30 mouse cellular contexts compared by ENCODE assay signal in the genomic region with DNA sequence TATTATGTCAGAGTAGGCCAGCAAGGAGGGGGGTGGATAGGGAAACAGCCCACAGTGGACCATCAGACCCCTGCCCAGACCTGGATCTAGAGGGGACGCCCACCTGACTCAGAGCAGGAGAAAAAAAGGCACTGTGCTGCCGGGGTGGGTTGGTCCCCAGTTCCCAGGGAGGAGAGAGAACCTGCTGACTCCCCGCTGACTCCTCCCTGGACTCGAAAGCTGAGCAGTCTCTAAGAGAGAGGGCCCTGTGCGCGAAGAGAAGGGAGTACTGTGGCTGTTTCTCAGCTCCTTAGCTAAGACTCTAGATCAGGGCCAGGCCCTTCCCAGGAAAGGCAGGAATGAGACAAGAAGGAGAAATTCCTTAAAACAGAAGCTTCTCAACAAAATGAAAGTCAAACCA. TPM values are rescaled to one million over a fixed set of nuclear protein-coding genes. Genes with fewer than 3 reads are reported as not detected.
DNase-seq lines count a peak whose midpoint lies in the region; ATAC-seq and TF ChIP-seq lines count a peak whose summit lies in the region.
"Had no signal": no experiment of that assay in that cellular context is flagged by ENCODE, and none has a peak within 500 bp of the region (broad histone marks: within the 10 kb centered on the region; RNA-seq: fewer than 3 reads in every experiment).

No protein-coding gene starts in this region.

- H3K4me1 ChIP-seq in kidney, embryonic 14.5 days (ENCODE audit: control insufficient read depth, insufficient read depth, low read length): no peaks in the 10 kb centered on the region
- peaks cover 18% of the 10 kb centered on the region for H3K4me1 ChIP-seq in kidney, embryonic 16.5 days (ENCODE audit: insufficient read depth, low read length)
- peaks cover 7% of the 10 kb centered on the region for H3K4me1 ChIP-seq in ES-Bruce4 (ENCODE audit: control insufficient read depth, insufficient read depth, low read length)
- H3K4me1 ChIP-seq: hindbrain, embryonic 12.5 days had no signal

- no peaks in the 10 kb centered on the region; the same call in 1 of the 2 replicates for H3K9me3 ChIP-seq in kidney, embryonic 14.5 days (ENCODE audit: control insufficient read depth, low read length)
- H3K9me3 ChIP-seq in kidney, embryonic 16.5 days (ENCODE audit: low read length): 0 out of 2 replicates have a peak, but pooled peaks cover 2% of the 10 kb centered on the region
- no peaks in the 10 kb centered on the region for H3K9me3 ChIP-seq in ES-Bruce4 (replicated peaks; ENCODE audit: control insufficient read depth, insufficient read depth, low read length, poor library complexity, severe bottlenecking)
- H3K9me3 ChIP-seq: hindbrain, embryonic 12.5 days had no signal

- no peak overlapping the region for H3K4me3 ChIP-seq in kidney, embryonic 14.5 days (ENCODE audit: low read length)
- no peak overlapping the region for H3K4me3 ChIP-seq in kidney, embryonic 16.5 days (ENCODE audit: low read length)
- H3K4me3 ChIP-seq in ES-Bruce4 (ENCODE audit: low read depth, low read length): no peak overlapping the region
- H3K4me3 ChIP-seq: hindbrain, embryonic 12.5 days; left cerebral cortex, adult 2 months had no signal

- no peak for TF ChIP-seq POLR2A in ES-Bruce4 (IDR thresholded peaks at IDR 0.05; ENCODE audit: insufficient read depth, low read length)

- no peak for TF ChIP-seq CTCF in ES-Bruce4 (IDR thresholded peaks at IDR 0.05; ENCODE audit: low read depth, low read length)

- WGBS in kidney, embryonic 14.5 days: 70% methylated on average over 6 of the region's 6 CpGs
- WGBS in kidney, embryonic 16.5 days: 68% methylated on average over 6 of the region's 6 CpGs

- peaks cover 57% of the 10 kb centered on the region for H3K36me3 ChIP-seq in kidney, embryonic 14.5 days (ENCODE audit: control insufficient read depth, insufficient read depth, low read length)
- H3K36me3 ChIP-seq in kidney, embryonic 16.5 days (ENCODE audit: insufficient read depth, low read length): peaks cover 40% of the 10 kb centered on the region
- H3K36me3 ChIP-seq in ES-Bruce4 (ENCODE audit: control insufficient read depth, insufficient read depth, low read length, poor library complexity, severe bottlenecking): peaks cover 30% of the 10 kb centered on the region

- no peak for TF ChIP-seq EP300 in ES-Bruce4 (IDR thresholded peaks at IDR 0.05; ENCODE audit: insufficient read depth, low read depth, low read length)

- H3K27me3 ChIP-seq in kidney, embryonic 14.5 days (ENCODE audit: control insufficient read depth, insufficient read depth, low read length): no peaks in the 10 kb centered on the region
- no peaks in the 10 kb centered on the region for H3K27me3 ChIP-seq in kidney, embryonic 16.5 days (ENCODE audit: insufficient read depth, low read length)
- H3K27me3 ChIP-seq in ES-Bruce4 (ENCODE audit: control insufficient read depth, insufficient read depth, low read length, poor library complexity, severe bottlenecking): no peaks in the 10 kb centered on the region
- H3K27me3 ChIP-seq: hindbrain, embryonic 12.5 days had no signal

- ATAC-seq in kidney, embryonic 14.5 days (ENCODE audit: low FRiP score, low TSS enrichment): no peak
- no peak for ATAC-seq in kidney, embryonic 16.5 days (ENCODE audit: low FRiP score, low TSS enrichment)
- ATAC-seq in cerebellum, adult (ENCODE audit: insufficient number of reproducible peaks, low FRiP score, low TSS enrichment): no peak
- ATAC-seq: forebrain, embryonic 14.5 days; inflammation-experienced regulatory T-cells, adult 6 months; liver, postnatal 0 days had no signal

- intact Hi-C loops in left cerebral cortex, postnatal 4 days (cut with DNase I): no loop called here

- no peak overlapping the region for H3K9ac ChIP-seq in kidney, embryonic 14.5 days (ENCODE audit: low read depth, low read length)
- no peak overlapping the region; the same call in 1 of the 2 replicates for H3K9ac ChIP-seq in kidney, embryonic 16.5 days (replicated peaks; ENCODE audit: low read length)
- no peak overlapping the region for H3K9ac ChIP-seq in ES-Bruce4 (ENCODE audit: low read depth, poor library complexity, severe bottlenecking)
- H3K9ac ChIP-seq: hindbrain, embryonic 12.5 days; liver, postnatal 0 days had no signal

- peak overlapping the region; percentile 17; the same call in 1 of the 2 replicates for H3K27ac ChIP-seq in kidney, embryonic 14.5 days (ENCODE audit: low read depth, low read length)
- no peak overlapping the region for H3K27ac ChIP-seq in kidney, embryonic 16.5 days (ENCODE audit: low read length)
- peak overlapping the region; percentile 28 for H3K27ac ChIP-seq in ES-Bruce4 (ENCODE audit: insufficient read depth, low read length)
- H3K27ac ChIP-seq: hindbrain, embryonic 12.5 days; left cerebral cortex, adult 2 months had no signal

- peak; percentile 49 for DNase-seq in R1 (ENCODE audit: low read depth, low spot score)
- DNase-seq in skeletal muscle tissue, adult 2 months (ENCODE audit: low read depth, low spot score): peak; percentile 47
- DNase-seq in left cerebral cortex, postnatal 4 days: no peak
- DNase-seq: adrenal gland, adult 2 months; embryo, embryonic 11 days; kidney, adult 18-20 months; liver, postnatal 0 days; lung, postnatal 14 days; spleen, adult 18-20 months; thymus, postnatal 14 days had no signal

- no peak overlapping the region for H3K4me2 ChIP-seq in kidney, embryonic 14.5 days (replicated peaks; ENCODE audit: low read depth, low read length)
- H3K4me2 ChIP-seq in kidney, embryonic 16.5 days (replicated peaks; ENCODE audit: low read depth, low read length): no peak overlapping the region
- H3K4me2 ChIP-seq: heart, embryonic 11.5 days; hindbrain, embryonic 12.5 days; liver, embryonic 11.5 days; midbrain, embryonic 11.5 days had no signal

RNA-seq across cellular contexts. Expression of gene Unc119b, which starts 9.7 kb away (rescaled TPM):
- polyA plus RNA-seq in kidney, embryonic 14.5 days (2014; fragmentation: Nextera tagmentation; extraction: Ambion mirVana): 26.3 and 50.3 TPM in 2 replicates
- 53.5 and 54.8 TPM in 2 replicates for polyA plus RNA-seq in kidney, embryonic 16.5 days (2015; fragmentation: Nextera tagmentation; extraction: Ambion mirVana)
- 35.5 and 36.9 TPM in 2 replicates for polyA plus RNA-seq in ES-Bruce4 (2011; ENCODE audit: insufficient read depth, insufficient read length, low read depth, missing spikeins)
- total RNA-seq in left cerebral cortex, postnatal 4 days (2021): 10 to 100 TPM; 22.4 to 25.6 TPM

RNA-seq across cellular contexts. Expression of gene Mlec, which starts 13.5 kb away (rescaled TPM):
- 57.8 and 75.5 TPM in 2 replicates for polyA plus RNA-seq in kidney, embryonic 14.5 days (2014; fragmentation: Nextera tagmentation; extraction: Ambion mirVana)
- 85.0 and 86.2 TPM in 2 replicates for polyA plus RNA-seq in kidney, embryonic 16.5 days (2015; fragmentation: Nextera tagmentation; extraction: Ambion mirVana)
- polyA plus RNA-seq in ES-Bruce4 (2011; ENCODE audit: insufficient read depth, insufficient read length, low read depth, missing spikeins): 137 and 139 TPM in 2 replicates
- total RNA-seq in left cerebral cortex, postnatal 4 days (2021): 10 to 100 TPM; 59.5 to 79.4 TPM

RNA-seq across cellular contexts. Expression of gene Acads, which starts 25.3 kb away (rescaled TPM):
- 54.2 and 68.5 TPM in 2 replicates for polyA plus RNA-seq in kidney, embryonic 14.5 days (2014; fragmentation: Nextera tagmentation; extraction: Ambion mirVana)
- polyA plus RNA-seq in kidney, embryonic 16.5 days (2015; fragmentation: Nextera tagmentation; extraction: Ambion mirVana): 98.1 and 106 TPM in 2 replicates
- 44.8 and 52.1 TPM in 2 replicates for polyA plus RNA-seq in ES-Bruce4 (2011; ENCODE audit: insufficient read depth, insufficient read length, low read depth, missing spikeins)
- total RNA-seq in left cerebral cortex, postnatal 4 days (2021): 1 to 10 TPM; 9.1 to 9.4 TPM

RNA-seq across cellular contexts. Expression of gene Gm10401, which starts 46.4 kb away (rescaled TPM):
- polyA plus RNA-seq in kidney, embryonic 14.5 days (2014; fragmentation: Nextera tagmentation; extraction: Ambion mirVana): 54.5 and 60.9 TPM in 2 replicates
- polyA plus RNA-seq in kidney, embryonic 16.5 days (2015; fragmentation: Nextera tagmentation; extraction: Ambion mirVana): 28.2 and 34.7 TPM in 2 replicates
- polyA plus RNA-seq in ES-Bruce4 (2011; ENCODE audit: insufficient read depth, insufficient read length, low read depth, missing spikeins): not detected in 2 replicates
- not detected for total RNA-seq in left cerebral cortex, postnatal 4 days (2021)
- total RNA-seq: adrenal gland, adult 2 months; gastrocnemius, adult 8-10 months; heart, postnatal 25 days; left cerebral cortex, adult 2 months; left cerebral cortex, postnatal 36 days; megakaryocyte progenitor cell, adult 5-6 weeks; midbrain, postnatal 0 days had no signal
- polyA plus RNA-seq: adrenal gland, adult 2 months; cerebellum, adult 2 months; frontal cortex, adult 2 months; testis, adult 2 months had no signal

RNA-seq across cellular contexts. Expression of gene Cabp1, which starts 49.7 kb away (rescaled TPM):
- 2.0 and 2.4 TPM in 2 replicates for polyA plus RNA-seq in kidney, embryonic 14.5 days (2014; fragmentation: Nextera tagmentation; extraction: Ambion mirVana)
- 1.3 TPM in 2 replicates for polyA plus RNA-seq in kidney, embryonic 16.5 days (2015; fragmentation: Nextera tagmentation; extraction: Ambion mirVana)
- polyA plus RNA-seq in ES-Bruce4 (2011; ENCODE audit: insufficient read depth, insufficient read length, low read depth, missing spikeins): 8.1 and 11.4 TPM in 2 replicates
- total RNA-seq in left cerebral cortex, postnatal 4 days (2021): 10 to 100 TPM; 67.0 to 67.2 TPM
- total RNA-seq: granulocyte monocyte progenitor cell, adult 5-6 weeks; megakaryocyte progenitor cell, adult 5-6 weeks had no signal
- polyA plus RNA-seq: inflammation-experienced regulatory T-cells, adult 6 months; liver, postnatal 0 days had no signal
